Mouse (Mus musculus) lung, embryonic 16.5 days (tissue): ENCODE results near the gene Rprd1b. TPM values are rescaled to one million over a fixed set of nuclear protein-coding genes. Genes with fewer than 3 reads are reported as not detected.

Experiments
- ATAC-seq: fragments of 200-750 bp; cut with Nextera tagmentation; 2 replicates; pipeline ENCODE4 v1.8.0; 2017; ENCODE audit warnings: low read depth, mild to moderate bottlenecking, moderate library complexity
- H3K27ac ChIP-seq: fragments of 300-500 bp; sonication (generic); 2 replicates; pipeline ENCODE4 v1.5.1; 2014; ENCODE audit warnings: mild to moderate bottlenecking, control low read depth, low read length
- H3K27me3 ChIP-seq: fragments of 300-500 bp; sonication (generic); 2 replicates; pipeline ENCODE4 v1.6.1; 2014; ENCODE audit warnings: low read depth, low read length, mixed read lengths; ENCODE audit not compliant: control insufficient read depth, insufficient read depth
- H3K36me3 ChIP-seq: fragments of 300-500 bp; sonication (generic); 2 replicates; pipeline ENCODE4 v1.6.1; 2014; ENCODE audit warnings: low read length; ENCODE audit not compliant: control insufficient read depth, insufficient read depth
- H3K4me1 ChIP-seq: fragments of 300-500 bp; sonication (generic); replicated peaks from 2 replicates; pipeline ENCODE4 v1.6.1; 2014; ENCODE audit warnings: low read length, mixed read lengths; ENCODE audit not compliant: control insufficient read depth, insufficient read depth
- H3K4me2 ChIP-seq: fragments of 300-500 bp; sonication (generic); 2 replicates; pipeline ENCODE4 v1.6.1; 2014; ENCODE audit warnings: low read depth, low read length, control low read depth
- H3K4me3 ChIP-seq: fragments of 300-500 bp; sonication (generic); 2 replicates; pipeline ENCODE4 v1.5.1; 2014; ENCODE audit warnings: mild to moderate bottlenecking, low read length, control low read depth
- H3K9ac ChIP-seq: fragments of 300-500 bp; sonication (generic); 2 replicates; pipeline ENCODE4 v1.6.1; 2014; ENCODE audit warnings: low read length, control low read depth
- H3K9me3 ChIP-seq: fragments of 300-500 bp; sonication (generic); 2 replicates; pipeline ENCODE4 v1.6.1; 2016; ENCODE audit warnings: low read length; ENCODE audit not compliant: control insufficient read depth
- WGBS: fragments of 180-500 bp; shearing (Covaris S2); extraction: QIAGEN DNeasy Blood & Tissue Kit; methylation state at CpG from one replicate; pipeline ENCODE4 v1.1.7; 2014; 5-methylcytosine and 5-hydroxymethylcytosine counted together
- polyA plus RNA-seq: library from polyadenylated mRNA; unstranded; fragments of >200 nt; fragmentation: Nextera tagmentation; extraction: Ambion mirVana; gene quantifications from 2 replicates; pipeline ENCODE4 v1.2.1, GENCODE M21; 2015

Rprd1b gene
- 40.4 and 43.4 TPM in 2 replicates for polyA plus RNA-seq

GRCm38 (mm10) chr2:158028354-158028863 is at the start of gene Rprd1b, which contains the start of gene Tti1:
Rprd1b (plus strand) TSS chr2:158028497.
Tti1 (minus strand) TSS chr2:158028433.
- no peaks in the 10 kb centered on the region for H3K9me3 ChIP-seq

GRCm38 (mm10) chr2:157979241-157979640 is 49.1 kb upstream of the Rprd1b start:
- no peak overlapping the region for H3K4me2 ChIP-seq
- H3K36me3 ChIP-seq, result peaks cover 5% of the 10 kb centered on the region; the same call in 1 of the 2 replicates
- no peak overlapping the region for H3K4me3 ChIP-seq
- no peak overlapping the region for H3K27ac ChIP-seq
- WGBS, result 46% methylated on average over 5 of the region's 5 CpGs
- H3K9me3 ChIP-seq, result no peaks in the 10 kb centered on the region
- no peak for ATAC-seq
- no peak overlapping the region for H3K9ac ChIP-seq
- H3K4me1 ChIP-seq, result no peaks in the 10 kb centered on the region
- H3K27me3 ChIP-seq, result peaks cover 6% of the 10 kb centered on the region; the same call in 1 of the 2 replicates

More at GRCm38 (mm10) chr2:158028354-158028863, at the start of gene Rprd1b, which contains the start of gene Tti1:
- under 1% methylated on average over 52 of the region's 52 CpGs for WGBS
- peak; percentile 97 for ATAC-seq
- Histone ChIP-seq H3K27me3 (no peaks in the 10 kb centered on the region), H3K4me1 (peaks cover 24% of the 10 kb centered on the region), H3K36me3 (no peaks in the 10 kb centered on the region), H3K9ac (peak within 1 kb of the TSS; percentile 83), H3K27ac (peak within 1 kb of the TSS; percentile 87), H3K4me3 (peak within 1 kb of the TSS; percentile 67), H3K4me2 (peak within 1 kb of the TSS; percentile 89)

DNA sequence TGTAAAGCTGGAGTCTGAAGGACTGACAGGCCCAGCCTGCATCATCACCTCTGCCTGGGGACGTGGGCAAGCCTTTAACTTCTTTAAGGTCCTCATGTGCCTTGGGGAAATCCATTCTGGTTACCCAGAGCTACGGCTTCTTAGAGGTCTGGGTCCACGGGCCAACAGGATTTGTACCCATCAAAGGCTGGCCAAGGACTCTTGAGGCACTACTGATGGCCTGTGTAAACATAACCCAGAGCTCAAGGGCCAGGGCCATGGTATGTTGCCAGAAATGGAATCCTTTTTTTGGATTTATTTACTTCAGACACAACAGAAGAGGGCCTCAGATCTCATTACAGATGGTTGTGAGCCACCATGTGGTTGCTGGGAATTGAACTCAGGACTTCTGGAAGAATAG is 45.6 kb upstream of the Rprd1b start:
- no peaks in the 10 kb centered on the region for H3K9me3 ChIP-seq
- H3K4me3 ChIP-seq, result no peak overlapping the region
- H3K4me2 ChIP-seq, result no peak overlapping the region
- H3K9ac ChIP-seq, result no peak overlapping the region
- H3K27ac ChIP-seq, result no peak overlapping the region
- H3K4me1 ChIP-seq, result no peaks in the 10 kb centered on the region
- peaks cover 5% of the 10 kb centered on the region; the same call in 1 of the 2 replicates for H3K36me3 ChIP-seq
- 45% methylated on average over 3 of the region's 3 CpGs for WGBS
- H3K27me3 ChIP-seq, result no peaks in the 10 kb centered on the region
- ATAC-seq, result no peak

DNA sequence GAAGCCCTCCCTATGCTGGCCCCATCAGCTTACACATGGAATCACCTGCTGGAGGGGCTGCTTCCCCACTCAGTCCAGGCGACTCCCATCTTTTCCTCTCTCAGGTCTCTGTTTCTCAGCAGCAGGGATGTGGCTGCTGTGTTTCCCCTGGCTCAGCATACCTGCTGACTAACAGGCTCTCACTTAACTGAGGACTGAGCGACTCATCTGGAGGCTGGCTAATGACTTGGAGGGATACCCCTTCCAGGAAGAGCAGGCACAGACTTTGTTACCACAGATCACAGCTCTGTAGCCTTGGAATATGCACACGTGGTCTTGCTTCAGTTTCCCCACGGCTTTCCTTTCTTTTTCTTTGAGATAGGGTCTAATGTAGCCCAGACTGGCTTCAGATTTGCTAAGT is 45.0 kb upstream of the Rprd1b start:
- H3K9me3 ChIP-seq, result no peaks in the 10 kb centered on the region
- H3K27ac ChIP-seq, result no peak overlapping the region
- no peak overlapping the region for H3K4me2 ChIP-seq
- ATAC-seq, result no peak
- no peak overlapping the region for H3K9ac ChIP-seq
- WGBS, result 68% methylated on average over 4 of the region's 4 CpGs
- no peak overlapping the region for H3K4me3 ChIP-seq
- H3K36me3 ChIP-seq, result peaks cover 5% of the 10 kb centered on the region; the same call in 1 of the 2 replicates
- no peaks in the 10 kb centered on the region for H3K27me3 ChIP-seq
- H3K4me1 ChIP-seq, result no peaks in the 10 kb centered on the region

GRCm38 (mm10) chr2:157985611-157986010 is 42.7 kb upstream of the Rprd1b start:
- no peak overlapping the region for H3K9ac ChIP-seq
- H3K27ac ChIP-seq, result no peak overlapping the region
- H3K4me3 ChIP-seq, result no peak overlapping the region
- H3K36me3 ChIP-seq, result peaks cover 5% of the 10 kb centered on the region; the same call in 1 of the 2 replicates
- no peaks in the 10 kb centered on the region for H3K27me3 ChIP-seq
- H3K9me3 ChIP-seq, result no peaks in the 10 kb centered on the region
- no peak overlapping the region for H3K4me2 ChIP-seq
- ATAC-seq, result no peak
- no peaks in the 10 kb centered on the region for H3K4me1 ChIP-seq
- 75% methylated on average over 4 of the region's 4 CpGs for WGBS

DNA sequence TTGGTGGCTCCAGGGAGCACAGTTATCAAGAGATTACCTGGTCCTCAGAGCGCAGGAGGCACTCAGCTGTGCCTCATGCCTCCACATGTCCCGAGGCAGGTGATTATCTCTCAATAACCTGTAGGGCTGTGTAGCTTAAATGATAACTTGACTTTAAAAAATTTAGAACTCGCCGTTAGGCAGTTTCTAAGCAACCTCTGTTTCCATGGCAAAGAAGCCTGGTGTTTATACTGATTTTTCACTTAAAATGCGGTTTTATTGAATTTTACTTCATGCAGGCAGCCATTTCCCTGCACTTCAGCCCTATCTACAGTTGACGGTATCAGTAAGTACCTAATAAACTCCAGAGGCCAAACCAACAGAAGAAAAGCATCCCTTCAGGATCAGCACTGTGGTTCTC is 42.1 kb upstream of the Rprd1b start:
- no peak for ATAC-seq
- Histone ChIP-seq H3K27ac (no peak overlapping the region), H3K27me3 (no peaks in the 10 kb centered on the region), H3K9ac (no peak overlapping the region), H3K4me1 (no peaks in the 10 kb centered on the region), H3K36me3 (peaks cover 5% of the 10 kb centered on the region; the same call in 1 of the 2 replicates), H3K4me2 (no peak overlapping the region), H3K4me3 (no peak overlapping the region), H3K9me3 (no peaks in the 10 kb centered on the region)
- 86% methylated on average over 6 of the region's 6 CpGs for WGBS

DNA sequence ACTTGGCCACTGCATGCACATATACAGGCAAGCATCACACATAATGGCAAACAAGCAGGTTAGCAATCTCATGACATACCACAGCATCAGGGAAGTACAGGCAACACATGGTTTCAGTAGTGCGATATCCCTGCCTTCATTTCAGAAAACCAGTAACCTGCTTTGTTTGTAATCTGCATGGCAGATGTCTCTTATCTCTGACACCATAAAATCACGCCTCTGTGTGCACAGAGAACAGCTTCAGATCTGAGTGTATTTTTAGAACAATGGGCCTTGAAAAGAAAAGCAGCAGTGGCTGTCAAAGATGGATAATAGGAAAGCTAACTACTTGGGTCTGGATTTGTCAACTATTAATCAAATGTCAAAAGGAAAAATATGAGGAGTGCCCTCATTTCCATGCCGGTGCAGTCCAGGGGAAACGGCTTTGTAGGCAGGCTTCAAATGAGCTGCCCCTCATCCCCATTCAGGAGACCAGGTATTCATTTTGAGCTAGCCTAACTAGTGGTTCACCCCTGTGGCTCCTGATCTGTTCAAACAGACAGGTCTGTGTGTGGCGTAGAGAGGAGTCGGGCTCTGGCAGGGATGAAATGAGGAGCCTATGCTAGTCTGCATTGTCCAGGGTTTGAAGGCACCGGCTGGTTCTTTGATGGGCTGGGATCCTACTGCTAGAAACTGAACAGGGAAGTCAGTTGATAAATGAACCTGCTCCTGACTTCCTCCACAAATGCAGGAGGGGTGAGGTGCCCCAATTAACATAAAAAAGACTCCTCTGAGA is 39.7 kb upstream of the Rprd1b start:
- Histone ChIP-seq H3K9ac (no peak overlapping the region), H3K9me3 (no peaks in the 10 kb centered on the region), H3K27ac (no peak overlapping the region), H3K36me3 (peaks cover 4% of the 10 kb centered on the region), H3K27me3 (no peaks in the 10 kb centered on the region), H3K4me2 (no peak overlapping the region), H3K4me3 (no peak overlapping the region), H3K4me1 (no peaks in the 10 kb centered on the region)
- ATAC-seq, result no peak
- 54% methylated on average over 7 of the region's 7 CpGs for WGBS

- WGBS, result 79% methylated on average over 2 of the region's 2 CpGs
- Histone ChIP-seq H3K9me3 (no peaks in the 10 kb centered on the region), H3K4me3 (no peak overlapping the region), H3K27me3 (no peaks in the 10 kb centered on the region), H3K9ac (no peak overlapping the region), H3K36me3 (peaks cover 4% of the 10 kb centered on the region), H3K4me1 (no peaks in the 10 kb centered on the region), H3K27ac (no peak overlapping the region), H3K4me2 (no peak overlapping the region)
- ATAC-seq, result no peak
Measured at GRCm38 (mm10) chr2:157989946-157990345, 38.4 kb upstream of the Rprd1b start.

GRCm38 (mm10) chr2:157991026-157991425 is 37.3 kb upstream of the Rprd1b start:
- ATAC-seq, result no peak
- peaks cover 7% of the 10 kb centered on the region for H3K36me3 ChIP-seq
- WGBS, result 55% methylated on average over 6 of the region's 6 CpGs

More at GRCm38 (mm10) chr2:157991026-157991425, 37.3 kb upstream of the Rprd1b start:
- Histone ChIP-seq H3K4me2 (no peak overlapping the region), H3K4me3 (no peak overlapping the region), H3K27ac (no peak overlapping the region), H3K27me3 (no peaks in the 10 kb centered on the region), H3K9me3 (no peaks in the 10 kb centered on the region), H3K9ac (no peak overlapping the region), H3K4me1 (no peaks in the 10 kb centered on the region)
